Mouse (Mus musculus) forebrain, embryonic 16.5 days (tissue): ENCODE measurements around the gene Cdca7. TPM values are rescaled to one million over a fixed set of nuclear protein-coding genes. Genes with fewer than 3 reads are reported as not detected.

ENCODE experiments used
- ATAC-seq: fragments of 200-750 bp; cut with Nextera tagmentation; 2 replicates; pipeline ENCODE4 v1.8.0; 2017; ENCODE audit warnings: mild to moderate bottlenecking, moderate library complexity
- H3K27ac ChIP-seq: fragments of 300-500 bp; sonication (generic); 2 replicates; pipeline ENCODE4 v1.5.1; 2014; ENCODE audit warnings: low read length, control low read depth
- H3K27me3 ChIP-seq: fragments of 300-500 bp; sonication (generic); replicated peaks from 2 replicates; pipeline ENCODE4 v1.6.1; 2014; ENCODE audit warnings: low read length; ENCODE audit not compliant: control insufficient read depth, insufficient read depth
- H3K36me3 ChIP-seq: fragments of 300-500 bp; sonication (generic); 2 replicates; pipeline ENCODE4 v1.6.1; 2014; ENCODE audit not compliant: control insufficient read depth, insufficient read depth
- H3K4me1 ChIP-seq: fragments of 300-500 bp; sonication (generic); replicated peaks from 2 replicates; pipeline ENCODE4 v1.6.1; 2014; ENCODE audit warnings: low read length; ENCODE audit not compliant: control insufficient read depth, insufficient read depth
- H3K4me2 ChIP-seq: fragments of 300-500 bp; sonication (generic); 2 replicates; pipeline ENCODE4 v1.6.1; 2014; ENCODE audit warnings: mild to moderate bottlenecking, low read length, control low read depth
- H3K4me3 ChIP-seq: fragments of 300-500 bp; sonication (generic); replicated peaks from 2 replicates; pipeline ENCODE4 v1.5.1; 2014; ENCODE audit warnings: mild to moderate bottlenecking, low read length, control low read depth
- H3K9ac ChIP-seq: fragments of 300-500 bp; sonication (generic); replicated peaks from 2 replicates; pipeline ENCODE4 v1.6.1; 2014; ENCODE audit warnings: low read depth, low read length, control low read depth
- H3K9me3 ChIP-seq: fragments of 300-500 bp; sonication (generic); 2 replicates; pipeline ENCODE4 v1.6.1; 2016; ENCODE audit warnings: low read length; ENCODE audit not compliant: control insufficient read depth
- WGBS: fragments of 180-500 bp; shearing (Covaris S2); extraction: QIAGEN DNeasy Blood & Tissue Kit; methylation state at CpG from one replicate; pipeline ENCODE4 v1.1.7; 2014; 5-methylcytosine and 5-hydroxymethylcytosine counted together
- polyA plus RNA-seq: library from polyadenylated mRNA; unstranded; fragments of >200 nt; fragmentation: Nextera tagmentation; extraction: Ambion mirVana; gene quantifications from 2 replicates; pipeline ENCODE4 v1.2.1, GENCODE M21; 2015

The Cdca7 gene
- polyA plus RNA-seq, 1 experiment from 2014 or later = 98.8 TPM

GRCm38 (mm10) chr2:72453563-72453962 is 22.4 kb upstream of the Cdca7 start:
- Histone ChIP-seq H3K27ac (no peak overlapping the region), H3K9ac (no peak overlapping the region), H3K27me3 (no peaks in the 10 kb centered on the region), H3K4me2 (no peak overlapping the region), H3K4me3 (no peak overlapping the region), H3K4me1 (no peaks in the 10 kb centered on the region), H3K9me3 (no peaks in the 10 kb centered on the region), H3K36me3 (no peaks in the 10 kb centered on the region)
- ATAC-seq = no peak
- 55% methylated on average over 3 of the region's 3 CpGs for WGBS

GRCm38 (mm10) chr2:72456189-72456588 is 19.8 kb upstream of the Cdca7 start:
- WGBS = 76% methylated on average over 1 of the region's 1 CpGs
- Histone ChIP-seq H3K9ac (no peak overlapping the region), H3K27ac (no peak overlapping the region), H3K27me3 (no peaks in the 10 kb centered on the region), H3K36me3 (no peaks in the 10 kb centered on the region), H3K9me3 (no peaks in the 10 kb centered on the region), H3K4me1 (no peaks in the 10 kb centered on the region), H3K4me2 (no peak overlapping the region), H3K4me3 (no peak overlapping the region)
- ATAC-seq = no peak

- no peak for ATAC-seq
- H3K4me2 ChIP-seq = no peak overlapping the region
- no peak overlapping the region for H3K4me3 ChIP-seq
- H3K27me3 ChIP-seq = no peaks in the 10 kb centered on the region
- no peak overlapping the region for H3K9ac ChIP-seq
- no peaks in the 10 kb centered on the region for H3K4me1 ChIP-seq
- H3K36me3 ChIP-seq = no peaks in the 10 kb centered on the region
- no peaks in the 10 kb centered on the region for H3K9me3 ChIP-seq
- WGBS = 81% methylated on average over 7 of the region's 7 CpGs
- H3K27ac ChIP-seq = no peak overlapping the region
Observed at GRCm38 (mm10) chr2:72464376-72465014, 11.5 kb upstream of the Cdca7 start.

GRCm38 (mm10) chr2:72467604-72468003 is 8.4 kb upstream of the Cdca7 start:
- H3K27ac ChIP-seq = no peak overlapping the region
- 86% methylated on average over 1 of the region's 1 CpGs for WGBS

GRCm38 (mm10) chr2:72471415-72472070 is 4.4 kb upstream of the Cdca7 start:
- H3K4me1 ChIP-seq = peaks cover 5% of the 10 kb centered on the region; the same call in 1 of the 2 replicates
- 85% methylated on average over 16 of the region's 16 CpGs for WGBS
- no peak for ATAC-seq
- no peaks in the 10 kb centered on the region for H3K27me3 ChIP-seq
- H3K27ac ChIP-seq = no peak overlapping the region
- no peak overlapping the region for H3K4me3 ChIP-seq
- no peaks in the 10 kb centered on the region for H3K36me3 ChIP-seq
- no peaks in the 10 kb centered on the region for H3K9me3 ChIP-seq
- no peak overlapping the region for H3K9ac ChIP-seq
- no peak overlapping the region for H3K4me2 ChIP-seq

More at GRCm38 (mm10) chr2:72467604-72468003, 8.4 kb upstream of the Cdca7 start:
- Histone ChIP-seq H3K4me1 (no peaks in the 10 kb centered on the region), H3K9ac (no peak overlapping the region), H3K36me3 (no peaks in the 10 kb centered on the region), H3K27me3 (no peaks in the 10 kb centered on the region), H3K4me2 (no peak overlapping the region), H3K9me3 (no peaks in the 10 kb centered on the region), H3K4me3 (no peak overlapping the region)
- ATAC-seq = no peak

- no peak for ATAC-seq
- H3K4me2 ChIP-seq = no peak overlapping the region
- 21% methylated on average over 7 of the region's 7 CpGs for WGBS
Observed at GRCm38 (mm10) chr2:72474531-72475287, 1.2 kb upstream of the Cdca7 start.

GRCm38 (mm10) chr2:72475423-72475796 is 549 bp upstream of the Cdca7 start:
- H3K4me1 ChIP-seq = peaks cover 33% of the 10 kb centered on the region
- peak overlapping the region; percentile 80 for H3K27ac ChIP-seq
- no peaks in the 10 kb centered on the region for H3K27me3 ChIP-seq
- ATAC-seq = no peak
- H3K36me3 ChIP-seq = no peaks in the 10 kb centered on the region
- H3K4me2 ChIP-seq = peak overlapping the region; percentile 71
- no peaks in the 10 kb centered on the region for H3K9me3 ChIP-seq
- peak overlapping the region; percentile 81 for H3K4me3 ChIP-seq
- WGBS = 0% methylated on average over 7 of the region's 7 CpGs
- peak overlapping the region; percentile 70 for H3K9ac ChIP-seq

More at GRCm38 (mm10) chr2:72474531-72475287, 1.2 kb upstream of the Cdca7 start:
- Histone ChIP-seq H3K27ac (no peak overlapping the region), H3K4me3 (no peak overlapping the region), H3K9me3 (no peaks in the 10 kb centered on the region), H3K36me3 (no peaks in the 10 kb centered on the region), H3K27me3 (no peaks in the 10 kb centered on the region), H3K9ac (no peak overlapping the region), H3K4me1 (peaks cover 28% of the 10 kb centered on the region)

- WGBS = under 1% methylated on average over 53 of the region's 53 CpGs
- ATAC-seq = peak; percentile 47
- Histone ChIP-seq H3K9me3 (no peaks in the 10 kb centered on the region), H3K27ac (peak overlapping the region; percentile 80), H3K27me3 (no peaks in the 10 kb centered on the region), H3K4me3 (peak overlapping the region; percentile 81), H3K4me1 (peaks cover 40% of the 10 kb centered on the region), H3K9ac (peak overlapping the region; percentile 70), H3K4me2 (peak overlapping the region; percentile 71), H3K36me3 (no peaks in the 10 kb centered on the region)
Observed at GRCm38 (mm10) chr2:72476486-72477211, 690 bp downstream of the Cdca7 start.

- peak overlapping the region; percentile 70 for H3K9ac ChIP-seq
Observed at GRCm38 (mm10) chr2:72477221-72477620, 1.3 kb downstream of the Cdca7 start.

More at GRCm38 (mm10) chr2:72477221-72477620, 1.3 kb downstream of the Cdca7 start:
- peak overlapping the region; percentile 17 for H3K27ac ChIP-seq
- H3K36me3 ChIP-seq = no peaks in the 10 kb centered on the region
- peaks cover 40% of the 10 kb centered on the region for H3K4me1 ChIP-seq
- H3K4me2 ChIP-seq = peak overlapping the region; percentile 71
- peak overlapping the region; percentile 81 for H3K4me3 ChIP-seq
- 1% methylated on average over 11 of the region's 11 CpGs for WGBS
- H3K27me3 ChIP-seq = no peaks in the 10 kb centered on the region
- ATAC-seq = no peak
- H3K9me3 ChIP-seq = no peaks in the 10 kb centered on the region
